Mouse (Mus musculus) neural tube, embryonic 12.5 days (tissue): ENCODE measurements at regions not wholly inside any gene's neighbourhood (a gene's known extent, or its start where the extent isn't known, plus 50 kb on each side); places are given as distances from the start of the nearest gene placed in this dataset.

Experiments used
- ATAC-seq: fragments of 200-750 bp; cut with Nextera tagmentation; 2 replicates; pipeline ENCODE4 v1.8.0; 2017; ENCODE audit warnings: low read depth, mild to moderate bottlenecking, moderate TSS enrichment, moderate library complexity; ENCODE audit not compliant: low FRiP score
- H3K27ac ChIP-seq: fragments of 300-500 bp; sonication (generic); 2 replicates; pipeline ENCODE4 v1.5.1; 2016
- H3K27me3 ChIP-seq: fragments of 300-500 bp; sonication (generic); replicated peaks from 2 replicates; pipeline ENCODE4 v1.6.1; 2016; ENCODE audit warnings: mild to moderate bottlenecking
- H3K36me3 ChIP-seq: fragments of 300-500 bp; sonication (generic); 2 replicates; pipeline ENCODE4 v1.6.1; 2016; ENCODE audit warnings: mild to moderate bottlenecking
- H3K4me1 ChIP-seq: fragments of 300-500 bp; sonication (generic); 2 replicates; pipeline ENCODE4 v1.6.1; 2016
- H3K4me2 ChIP-seq: fragments of 300-500 bp; sonication (generic); replicated peaks from 2 replicates; pipeline ENCODE4 v1.6.1; 2016; ENCODE audit warnings: mild to moderate bottlenecking
- H3K4me3 ChIP-seq: fragments of 300-500 bp; sonication (generic); 2 replicates; pipeline ENCODE4 v1.5.1; 2016
- H3K9ac ChIP-seq: fragments of 300-500 bp; sonication (generic); 2 replicates; pipeline ENCODE4 v1.6.1; 2016; ENCODE audit warnings: mild to moderate bottlenecking
- H3K9me3 ChIP-seq: fragments of 300-500 bp; sonication (generic); 2 replicates; pipeline ENCODE4 v1.6.1; 2016; ENCODE audit warnings: mild to moderate bottlenecking
- WGBS: fragments of 180-500 bp; shearing (Covaris S2); methylation state at CpG from one replicate; pipeline ENCODE4 v1.1.7; 2016; 5-methylcytosine and 5-hydroxymethylcytosine counted together

DNA sequence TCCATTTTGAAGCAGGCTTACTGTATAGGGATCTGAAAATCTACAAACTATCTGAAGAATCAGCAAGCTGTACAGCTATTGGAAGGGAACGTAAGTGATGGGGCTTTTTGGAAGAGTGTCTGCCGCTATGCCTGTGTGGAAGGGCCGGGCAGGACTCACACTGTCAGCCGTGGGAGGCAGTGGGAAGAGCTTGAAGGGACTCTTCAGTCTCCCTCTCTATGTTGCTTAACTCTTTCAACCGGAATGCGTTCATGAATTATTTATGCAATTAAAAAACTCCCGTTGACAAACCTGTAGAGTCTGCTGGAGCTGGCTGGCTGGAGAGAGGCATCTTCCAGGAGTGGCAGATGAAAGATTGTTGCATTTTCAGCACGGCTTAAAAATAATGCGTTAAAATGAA is 243.4 kb downstream of the Foxo1 start:
- Histone ChIP-seq H3K27ac (no peak overlapping the region), H3K27me3 (no peaks in the 10 kb centered on the region), H3K4me3 (no peak overlapping the region), H3K9me3 (no peaks in the 10 kb centered on the region), H3K4me1 (no peaks in the 10 kb centered on the region), H3K9ac (no peak overlapping the region), H3K4me2 (no peak overlapping the region), H3K36me3 (no peaks in the 10 kb centered on the region)
- no peak for ATAC-seq
- 73% methylated on average over 9 of the region's 9 CpGs for WGBS

DNA sequence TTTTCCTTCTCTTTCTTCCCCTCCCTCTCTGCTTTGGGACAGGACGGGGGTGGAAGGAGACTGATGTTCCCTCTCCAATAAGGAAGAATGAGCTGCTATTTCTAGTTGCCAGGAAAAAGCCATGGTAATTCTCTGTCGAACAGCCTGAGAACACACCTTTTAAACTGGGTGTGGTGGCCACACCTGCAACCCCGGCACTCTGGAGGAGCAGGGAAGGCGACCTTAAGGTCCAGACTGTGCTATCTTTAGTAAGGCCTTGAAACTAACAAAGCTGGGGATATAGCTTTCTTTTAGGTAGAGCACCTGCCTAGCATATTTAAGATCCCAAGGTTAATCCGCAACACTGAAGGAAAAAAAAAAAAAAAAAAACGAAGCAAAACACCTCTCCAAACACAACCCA is 242.7 kb downstream of the Foxo1 start:
- Histone ChIP-seq H3K9ac (no peak overlapping the region), H3K9me3 (no peaks in the 10 kb centered on the region), H3K4me3 (no peak overlapping the region), H3K27ac (no peak overlapping the region), H3K4me1 (no peaks in the 10 kb centered on the region), H3K36me3 (no peaks in the 10 kb centered on the region), H3K4me2 (peak overlapping the region; percentile 48; the same call in 1 of the 2 replicates), H3K27me3 (no peaks in the 10 kb centered on the region)
- no peak for ATAC-seq
- WGBS: 69% methylated on average over 6 of the region's 6 CpGs

DNA sequence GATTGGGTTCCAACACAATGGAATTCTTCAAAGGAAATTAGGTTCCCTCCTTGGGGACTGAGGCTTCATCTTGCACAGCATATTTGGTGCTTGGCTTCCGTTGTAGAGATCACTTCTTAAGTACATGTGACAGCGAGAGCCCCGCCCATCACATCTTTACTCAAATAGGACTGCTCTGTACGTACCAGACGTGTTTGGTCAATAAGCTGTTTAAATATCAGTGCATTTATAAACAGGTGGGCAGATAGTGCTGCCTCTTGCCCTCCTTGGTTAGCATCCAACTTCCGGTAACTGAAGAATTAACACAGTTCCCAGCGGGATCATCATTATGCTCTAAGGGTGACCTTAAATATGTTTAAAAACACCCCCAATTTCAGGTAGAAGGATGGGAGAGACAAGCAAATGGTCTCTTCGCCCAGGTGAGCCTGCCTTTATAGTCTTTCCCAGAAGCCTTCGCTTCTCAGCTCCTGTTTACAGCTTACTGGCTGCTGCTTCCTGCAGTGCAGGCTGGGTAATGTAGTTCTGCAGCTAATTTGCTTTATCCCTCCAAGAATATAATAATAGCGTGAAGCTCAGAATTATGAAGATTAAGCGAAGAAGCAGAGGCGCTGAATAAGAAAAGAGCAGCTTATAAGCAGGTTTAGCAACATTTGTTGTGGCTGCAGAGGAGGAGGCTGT is 242.1 kb downstream of the Foxo1 start:
- WGBS: 71% methylated on average over 12 of the region's 12 CpGs
- 0 out of 2 replicates have a peak, but pooled peaks have one; percentile 7 for ATAC-seq
- Histone ChIP-seq H3K27ac (no peak overlapping the region), H3K36me3 (no peaks in the 10 kb centered on the region), H3K27me3 (no peaks in the 10 kb centered on the region), H3K9ac (no peak overlapping the region), H3K4me3 (no peak overlapping the region), H3K4me2 (peak overlapping the region; percentile 48), H3K9me3 (no peaks in the 10 kb centered on the region), H3K4me1 (no peaks in the 10 kb centered on the region)

DNA sequence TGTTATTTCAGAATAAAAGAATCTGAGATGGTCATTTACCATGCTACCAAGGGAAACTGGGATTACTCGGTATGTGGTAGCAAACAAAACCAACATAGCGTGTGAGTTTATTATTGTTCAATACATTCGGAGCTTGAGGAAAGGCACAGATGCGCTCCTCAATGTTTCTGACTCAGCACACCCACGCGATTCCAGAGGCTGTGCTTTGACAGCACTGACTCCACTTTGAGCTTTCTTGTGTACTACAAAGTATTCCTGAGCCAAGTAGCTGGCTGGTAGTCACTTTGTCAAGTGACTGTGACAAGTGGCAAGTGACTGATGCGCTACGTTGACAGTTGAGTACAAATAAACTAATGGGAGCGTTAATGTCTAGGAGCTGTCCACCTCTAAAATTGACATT is 235.8 kb downstream of the Foxo1 start:
- Histone ChIP-seq H3K9ac (no peak overlapping the region), H3K4me3 (no peak overlapping the region), H3K4me2 (no peak overlapping the region), H3K27ac (no peak overlapping the region), H3K36me3 (no peaks in the 10 kb centered on the region), H3K4me1 (no peaks in the 10 kb centered on the region), H3K9me3 (no peaks in the 10 kb centered on the region), H3K27me3 (no peaks in the 10 kb centered on the region)
- 88% methylated on average over 9 of the region's 9 CpGs for WGBS
- no peak for ATAC-seq

DNA sequence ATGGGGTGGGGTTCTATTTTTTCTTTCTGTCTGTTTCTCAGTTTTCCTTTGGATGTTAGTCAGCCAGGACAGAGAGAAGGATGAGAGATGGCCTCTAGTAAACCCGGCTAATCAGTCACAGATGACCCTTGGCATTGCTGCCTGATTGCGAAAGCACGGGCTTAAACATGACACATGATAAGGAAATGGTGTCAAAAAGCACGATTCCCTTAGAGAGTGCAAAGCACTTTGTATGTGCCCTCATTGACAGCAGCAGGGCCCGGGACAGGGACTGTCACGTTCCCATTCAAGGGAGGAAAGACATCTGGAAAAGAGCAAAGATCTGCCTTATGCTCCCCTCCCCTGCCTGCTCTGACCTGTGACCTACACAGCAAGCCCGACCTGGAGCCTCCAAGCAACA is 234.1 kb downstream of the Foxo1 start:
- Histone ChIP-seq H3K9me3 (no peaks in the 10 kb centered on the region), H3K36me3 (no peaks in the 10 kb centered on the region), H3K4me3 (no peak overlapping the region), H3K4me1 (no peaks in the 10 kb centered on the region), H3K4me2 (no peak overlapping the region), H3K27ac (no peak overlapping the region), H3K9ac (no peak overlapping the region), H3K27me3 (no peaks in the 10 kb centered on the region)
- WGBS: 71% methylated on average over 7 of the region's 7 CpGs
- no peak for ATAC-seq

DNA sequence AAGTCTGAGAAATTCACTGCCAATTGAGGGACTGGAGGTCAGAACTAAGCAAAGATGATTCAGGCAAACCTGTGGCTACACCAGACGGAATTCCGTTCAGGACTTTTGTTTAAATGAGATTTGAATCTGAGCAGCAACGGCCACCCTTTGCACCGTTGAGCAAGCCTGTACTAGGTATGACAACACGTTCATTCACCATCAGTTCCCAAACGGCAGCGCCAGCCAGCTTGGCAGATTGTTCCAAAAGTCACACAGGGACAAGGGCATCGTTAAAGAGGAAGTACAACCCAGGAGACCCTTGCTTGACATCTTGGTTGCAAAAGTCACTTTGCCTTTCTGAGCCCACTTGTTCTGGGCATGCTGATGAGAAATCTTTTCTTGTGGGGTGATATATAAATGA is 233.5 kb downstream of the Foxo1 start:
- H3K27ac ChIP-seq: no peak overlapping the region
- no peak overlapping the region for H3K9ac ChIP-seq
- no peak overlapping the region for H3K4me2 ChIP-seq
- H3K27me3 ChIP-seq: no peaks in the 10 kb centered on the region
- no peaks in the 10 kb centered on the region for H3K36me3 ChIP-seq
- 89% methylated on average over 8 of the region's 8 CpGs for WGBS
- no peaks in the 10 kb centered on the region for H3K4me1 ChIP-seq
- no peak overlapping the region for H3K4me3 ChIP-seq
- no peak for ATAC-seq
- H3K9me3 ChIP-seq: no peaks in the 10 kb centered on the region

DNA sequence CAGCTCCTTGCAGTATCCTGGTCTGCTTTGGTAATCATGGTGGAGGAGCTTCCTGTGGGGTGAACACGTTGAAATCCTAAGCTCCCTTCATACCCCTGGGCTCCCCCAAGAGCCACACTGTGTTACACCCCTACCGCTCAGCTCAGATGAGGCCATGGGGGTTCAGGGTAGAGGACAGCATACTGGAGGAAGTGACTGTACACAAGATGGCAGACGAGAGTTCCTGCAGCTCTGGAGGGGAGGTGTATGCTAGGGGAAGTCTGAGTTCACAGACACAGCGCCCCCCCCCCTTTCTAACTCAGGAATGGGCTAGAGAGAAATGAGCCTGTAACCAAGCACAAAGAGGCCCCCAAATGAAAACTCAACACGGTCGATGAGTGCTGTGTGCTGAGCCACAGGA is 231.9 kb downstream of the Foxo1 start:
- Histone ChIP-seq H3K4me1 (no peaks in the 10 kb centered on the region), H3K27ac (no peak overlapping the region), H3K4me3 (no peak overlapping the region), H3K4me2 (no peak overlapping the region), H3K9ac (no peak overlapping the region), H3K36me3 (no peaks in the 10 kb centered on the region), H3K27me3 (no peaks in the 10 kb centered on the region), H3K9me3 (no peaks in the 10 kb centered on the region)
- ATAC-seq: no peak
- 81% methylated on average over 6 of the region's 6 CpGs for WGBS

DNA sequence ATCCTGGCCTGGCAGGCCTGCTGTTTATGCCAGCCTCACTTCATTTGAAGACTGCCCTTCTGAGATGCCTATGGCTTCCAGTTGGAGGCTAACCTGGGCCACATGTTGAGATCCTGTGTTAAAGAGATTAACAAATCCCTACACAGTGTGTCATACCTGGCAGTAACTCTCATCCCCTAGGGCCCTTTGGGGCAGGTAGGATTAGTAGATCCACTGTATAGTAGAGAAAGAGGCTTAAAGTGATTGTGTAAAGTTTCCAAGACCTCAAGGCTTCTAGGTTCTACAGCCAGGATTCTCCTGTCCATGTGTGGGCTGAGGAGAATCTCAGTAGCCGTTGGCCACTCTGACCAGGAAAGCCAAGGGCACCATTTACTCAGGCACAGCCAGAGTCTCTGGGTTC is 231.4 kb downstream of the Foxo1 start:
- no peak overlapping the region for H3K4me3 ChIP-seq
- no peak overlapping the region for H3K9ac ChIP-seq
- no peaks in the 10 kb centered on the region for H3K4me1 ChIP-seq
- H3K36me3 ChIP-seq: no peaks in the 10 kb centered on the region
- ATAC-seq: no peak
- H3K27me3 ChIP-seq: no peaks in the 10 kb centered on the region
- H3K27ac ChIP-seq: no peak overlapping the region
- WGBS: 92% methylated on average over 1 of the region's 1 CpGs
- no peaks in the 10 kb centered on the region for H3K9me3 ChIP-seq
- no peak overlapping the region for H3K4me2 ChIP-seq

DNA sequence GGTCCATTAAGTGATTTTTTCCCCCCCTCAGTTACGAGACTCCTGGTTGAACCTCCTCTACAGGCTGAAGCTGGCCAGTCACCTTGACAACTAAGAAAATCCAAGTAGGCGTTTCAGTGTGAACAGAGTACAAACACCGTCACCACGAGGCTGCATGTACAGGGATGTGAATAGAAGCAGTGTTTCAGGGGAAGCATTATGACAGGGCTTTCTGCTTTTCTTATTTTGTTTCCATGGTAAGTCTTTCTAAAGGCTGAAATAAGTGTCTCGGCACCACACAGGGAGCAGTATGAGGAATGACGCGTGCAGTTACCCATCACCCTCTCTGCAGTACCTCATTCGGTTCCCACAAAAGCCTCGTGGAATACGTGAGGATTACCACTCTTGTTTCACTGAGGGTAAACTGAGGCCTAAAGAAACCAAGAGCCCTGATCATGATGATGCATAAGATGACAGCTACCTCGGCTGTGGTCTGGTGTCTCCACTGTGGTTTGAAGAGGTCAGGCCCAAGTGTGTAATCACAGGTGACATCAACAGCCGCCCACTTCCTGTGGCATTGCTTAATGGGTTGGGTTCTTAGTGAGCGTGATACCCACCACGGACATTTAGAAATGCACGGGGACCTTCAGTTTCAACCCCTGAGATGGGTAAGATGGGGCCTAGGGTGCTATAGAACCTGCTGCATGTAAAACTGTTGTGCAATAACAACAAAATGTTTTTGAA is 230.5 kb downstream of the Foxo1 start:
- no peaks in the 10 kb centered on the region for H3K9me3 ChIP-seq
- no peaks in the 10 kb centered on the region for H3K27me3 ChIP-seq
- no peak overlapping the region for H3K27ac ChIP-seq
- H3K4me2 ChIP-seq: no peak overlapping the region
- H3K36me3 ChIP-seq: no peaks in the 10 kb centered on the region
- 86% methylated on average over 15 of the region's 15 CpGs for WGBS
- ATAC-seq: no peak
- H3K9ac ChIP-seq: no peak overlapping the region
- no peak overlapping the region for H3K4me3 ChIP-seq
- no peaks in the 10 kb centered on the region for H3K4me1 ChIP-seq

DNA sequence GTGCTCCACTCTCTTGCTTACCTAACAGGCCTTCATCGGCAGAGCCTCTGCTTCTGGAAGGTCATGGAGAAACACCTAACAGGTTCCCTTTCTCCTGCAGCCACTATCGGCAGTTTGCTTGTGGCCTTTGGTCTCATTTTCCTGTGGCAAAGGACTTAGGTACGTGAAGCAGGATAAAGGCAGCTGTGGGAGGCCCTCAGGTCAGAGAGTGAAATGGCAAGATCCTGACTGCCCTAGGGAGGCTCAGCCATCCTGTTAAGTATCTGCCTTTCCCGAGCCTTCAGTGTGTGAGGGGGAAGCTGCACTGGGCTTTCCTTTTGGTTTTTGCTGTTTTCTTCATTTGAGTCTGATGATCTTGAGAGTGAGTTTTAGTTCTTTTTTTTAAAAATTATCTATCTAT is 228.8 kb downstream of the Foxo1 start:
- ATAC-seq: no peak
- Histone ChIP-seq H3K27ac (no peak overlapping the region), H3K4me3 (no peak overlapping the region), H3K36me3 (no peaks in the 10 kb centered on the region), H3K4me1 (no peaks in the 10 kb centered on the region), H3K9me3 (no peaks in the 10 kb centered on the region), H3K9ac (no peak overlapping the region), H3K27me3 (no peaks in the 10 kb centered on the region), H3K4me2 (no peak overlapping the region)
- 85% methylated on average over 4 of the region's 4 CpGs for WGBS

DNA sequence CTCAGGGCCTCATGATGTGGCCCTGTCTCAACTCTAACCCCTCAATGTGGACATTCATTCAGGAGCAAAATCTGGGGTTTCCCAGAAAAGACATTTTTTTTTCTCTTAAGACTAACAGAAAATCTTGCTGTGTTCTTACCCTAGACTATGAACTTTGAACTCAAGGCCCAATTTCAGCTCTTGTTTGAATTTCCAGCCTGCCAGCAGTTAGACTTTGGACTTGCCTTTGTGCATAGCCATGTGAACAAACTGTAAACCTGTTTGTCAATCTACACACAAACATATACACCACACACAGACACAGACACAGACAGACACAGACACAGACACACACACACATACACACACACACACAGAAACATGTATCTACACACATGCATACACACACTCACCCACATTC is 227.3 kb downstream of the Foxo1 start:
- no peak overlapping the region for H3K27ac ChIP-seq
- no peak overlapping the region for H3K4me3 ChIP-seq
- no peaks in the 10 kb centered on the region for H3K9me3 ChIP-seq
- no peaks in the 10 kb centered on the region for H3K36me3 ChIP-seq
- ATAC-seq: no peak
- no peaks in the 10 kb centered on the region for H3K4me1 ChIP-seq
- no peak overlapping the region for H3K4me2 ChIP-seq
- H3K9ac ChIP-seq: no peak overlapping the region
- H3K27me3 ChIP-seq: no peaks in the 10 kb centered on the region

DNA sequence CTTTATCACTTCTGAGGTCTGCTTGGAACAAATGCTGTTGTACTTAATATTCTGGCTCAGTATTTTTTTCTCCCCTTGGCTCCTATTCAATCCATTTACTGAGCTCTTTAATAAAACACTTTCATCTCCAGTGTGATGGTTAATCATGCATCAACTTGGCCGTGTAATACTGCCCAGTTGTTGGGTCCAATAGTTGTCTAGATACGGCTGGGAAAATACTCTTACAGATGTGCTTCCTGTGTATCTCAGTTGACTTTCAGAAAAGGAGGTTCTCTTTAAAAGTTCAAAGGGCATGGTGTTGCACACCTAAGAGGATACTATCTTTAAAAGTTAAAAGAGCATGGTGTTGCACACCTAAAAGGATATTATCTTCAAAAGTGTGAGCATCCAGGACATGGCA is 226.8 kb downstream of the Foxo1 start:
- 78% methylated on average over 2 of the region's 2 CpGs for WGBS
- H3K36me3 ChIP-seq: no peaks in the 10 kb centered on the region
- H3K27me3 ChIP-seq: no peaks in the 10 kb centered on the region

DNA sequence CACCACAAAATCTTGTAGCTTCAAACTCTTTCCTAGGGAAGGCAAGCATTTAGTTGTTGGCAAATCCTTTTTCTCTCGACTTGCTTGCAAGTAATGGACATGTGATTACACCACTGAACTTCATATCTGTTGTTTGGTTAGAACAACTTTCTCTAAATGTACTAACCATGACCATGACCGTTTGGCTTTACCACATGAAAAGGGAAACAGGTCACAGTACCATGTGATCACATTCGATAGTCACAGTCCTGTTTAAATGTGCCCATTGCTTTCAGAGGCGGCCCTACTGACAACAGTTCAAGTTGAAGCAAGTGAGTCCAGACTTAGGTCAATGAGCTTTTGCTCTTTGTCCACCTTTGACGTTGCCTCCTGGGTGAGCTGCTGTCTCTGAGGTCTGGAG is 211.1 kb downstream of the Foxo1 start:
- Histone ChIP-seq H3K4me1 (no peaks in the 10 kb centered on the region), H3K27ac (no peak overlapping the region), H3K9ac (no peak overlapping the region), H3K9me3 (no peaks in the 10 kb centered on the region), H3K36me3 (no peaks in the 10 kb centered on the region), H3K4me3 (no peak overlapping the region), H3K4me2 (no peak overlapping the region), H3K27me3 (no peaks in the 10 kb centered on the region)
- WGBS: 86% methylated on average over 5 of the region's 5 CpGs
- ATAC-seq: no peak

More for the DNA sequence above, 226.8 kb downstream of the Foxo1 start:
- Histone ChIP-seq H3K9ac (no peak overlapping the region), H3K4me1 (no peaks in the 10 kb centered on the region), H3K4me2 (no peak overlapping the region), H3K27ac (no peak overlapping the region), H3K4me3 (no peak overlapping the region), H3K9me3 (no peaks in the 10 kb centered on the region)
- no peak for ATAC-seq
